Mouse (Mus musculus): ENCODE results near the gene Fam13a. TPM values are rescaled to one million over a fixed set of nuclear protein-coding genes. Genes with fewer than 3 reads are reported as not detected.

The Fam13a gene
- total RNA-seq, 2 experiments from 2014 or later, result 17.5 to 17.9 TPM

DNA sequence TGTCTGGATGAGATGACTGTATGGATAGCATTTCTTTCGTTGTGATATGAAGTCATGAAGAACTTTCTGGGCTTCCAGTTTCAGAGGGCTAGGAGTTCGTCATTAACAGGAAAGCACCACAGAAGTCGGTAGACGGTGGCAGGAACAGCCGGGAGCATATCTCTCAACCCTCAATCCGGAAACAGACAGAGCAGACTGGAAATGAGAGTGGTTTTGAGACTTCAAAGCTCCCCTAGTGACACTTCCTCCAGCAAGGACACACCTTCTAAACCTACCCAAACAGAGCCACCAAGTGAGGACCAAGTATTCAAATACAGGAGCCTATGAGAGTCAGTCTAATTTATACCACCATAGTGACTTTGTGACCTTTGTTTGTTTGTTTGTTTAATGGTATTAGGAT lies 131.0 kb downstream of the Fam13a start:
- TF ChIP-seq CTCF (conservative IDR thresholded peaks at IDR 0.05), result no peak
- no peak overlapping the region for H3K27ac ChIP-seq
- H3K4me3 ChIP-seq, result no peak overlapping the region
- no peak for DNase-seq (ENCODE audit: low spot score in 2 of 2)

DNA sequence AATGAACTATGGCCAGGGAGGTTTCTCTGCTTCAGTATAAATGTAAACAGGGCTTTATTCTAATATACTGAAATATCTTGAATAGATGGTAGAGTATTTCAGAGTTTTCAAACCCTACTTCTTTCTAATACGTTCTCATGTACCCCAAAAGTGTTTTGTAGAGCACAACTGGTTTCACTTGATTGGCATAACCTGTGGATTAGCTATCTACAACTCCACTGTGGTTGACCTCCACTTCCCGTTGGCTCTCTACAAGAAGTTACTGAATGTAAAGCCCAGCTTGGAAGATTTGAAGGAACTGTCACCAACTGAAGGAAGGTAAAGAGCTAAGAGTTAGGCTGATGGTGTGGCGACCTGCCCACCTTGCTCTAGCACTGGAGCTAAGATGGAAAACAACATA lies 134.4 kb downstream of the Fam13a start:
- H3K4me3 ChIP-seq, result no peak overlapping the region
- no peak for TF ChIP-seq CTCF (conservative IDR thresholded peaks at IDR 0.05)

DNA sequence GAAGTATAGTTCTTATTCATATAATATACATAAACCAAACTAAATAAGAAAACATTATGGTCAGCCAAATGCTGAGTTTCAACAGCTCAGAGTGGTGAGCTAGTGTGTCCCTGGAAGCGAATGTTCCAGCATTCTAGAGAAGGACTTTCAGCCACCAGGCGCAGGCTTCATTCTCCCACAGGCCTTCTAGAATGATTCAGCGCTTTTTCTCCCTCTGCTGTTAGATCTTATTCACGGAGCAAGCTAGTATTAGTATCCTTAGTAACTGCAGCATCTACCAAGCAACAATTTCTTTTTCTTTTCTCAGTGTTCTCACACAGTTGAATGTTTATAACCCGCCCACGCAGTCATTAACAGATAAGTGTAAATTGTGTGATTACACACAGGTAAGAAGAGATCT lies 142.1 kb downstream of the Fam13a start:
- Histone ChIP-seq H3K4me3 (no peak overlapping the region), H3K27ac (peak overlapping the region; percentile 54)
- TF ChIP-seq CTCF (conservative IDR thresholded peaks at IDR 0.05), result peak; percentile 50
- DNase-seq (ENCODE audit: low spot score in 2 of 2), result no peak

More for the DNA sequence above, 134.4 kb downstream of the Fam13a start:
- DNase-seq (ENCODE audit: low spot score in 2 of 2), result no peak
- no peak overlapping the region for H3K27ac ChIP-seq

Other genes starting within 250 kb of the Fam13a start
- 100 to 1,000 TPM; 245 to 249 TPM for gene Herc3, start 193.1 kb downstream of the Fam13a start, total RNA-seq (2021)
- 100 to 1,000 TPM; 229 to 242 TPM for gene Nap1l5, start 117.5 kb downstream of the Fam13a start, total RNA-seq (2021)
- 10 to 100 TPM; 15.2 to 15.9 TPM for gene Tigd2, start 184.3 kb upstream of the Fam13a start, total RNA-seq (2021)

All from layer of hippocampus, adult 2 months (tissue).